Mouse (Mus musculus) fibroblast of lung, adult 2 months (primary cell): Measurements from ENCODE around the gene Ccdc126.
"Not testable (repeated sequence)": the region's sequence is repeated elsewhere in the genome, so short reads cannot be mapped to it uniquely, and the experiment has no call there.

Experiments
- DNase-seq: peaks from one replicate; pipeline ENCODE4 v3.0.0-alpha.2; 2011; ENCODE audit warnings: low read depth

Ccdc126 gene

DNA sequence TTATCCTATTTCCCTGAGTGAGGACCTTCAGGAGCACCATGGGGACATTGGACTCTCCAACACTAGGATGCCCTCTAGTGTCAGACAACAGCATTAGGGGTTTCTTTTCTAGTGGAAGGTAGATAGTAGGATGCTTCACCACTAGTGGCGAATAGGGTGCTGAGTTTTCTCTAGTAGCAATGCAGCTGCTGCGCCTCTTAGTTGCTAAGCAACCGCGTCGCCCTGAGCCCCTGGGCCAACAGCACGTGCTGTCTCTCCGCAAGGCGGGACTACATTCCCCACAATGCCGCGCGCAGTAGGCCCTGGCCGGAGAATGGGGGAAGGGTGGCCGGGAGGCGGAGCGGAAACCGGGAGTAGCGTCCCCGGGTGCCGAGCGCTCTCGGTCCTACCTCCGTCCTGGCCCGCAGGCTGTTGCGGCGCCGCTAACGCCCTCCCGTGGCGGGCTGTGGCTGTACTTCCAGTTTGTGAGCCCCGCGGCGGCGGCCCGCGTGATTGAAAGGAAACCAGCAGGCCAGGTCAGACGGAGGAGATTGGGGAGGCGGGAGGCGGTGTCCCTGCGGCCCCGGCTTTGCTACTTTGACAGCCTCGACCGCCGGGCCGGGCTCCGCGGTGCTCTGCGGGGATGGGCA lies at the start of gene Ccdc126:
Gene Ccdc126 (plus strand): TSS at position 309 of the 629 bp plus-strand sequence.
- DNase-seq, result peak; percentile 98

DNA sequence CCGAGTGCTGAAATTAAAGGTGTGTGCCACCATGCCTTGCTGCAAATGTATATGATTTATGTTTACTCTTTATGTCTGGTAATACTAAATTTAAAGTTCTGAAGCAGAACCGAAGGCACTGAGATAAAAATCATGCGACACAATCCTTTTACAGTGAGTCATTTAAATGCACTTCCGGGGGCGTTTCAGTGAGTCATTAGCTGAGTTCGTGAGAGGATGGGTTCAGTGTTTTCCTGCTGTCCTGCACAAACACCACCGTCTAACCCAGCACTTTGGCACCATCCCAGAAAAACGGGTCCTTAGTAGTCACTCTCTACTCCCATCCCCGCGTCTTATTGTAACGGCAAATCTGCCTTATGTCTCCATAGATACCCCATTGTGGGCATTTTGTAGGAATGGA lies 49.2 kb upstream of the Ccdc126 start:
- no peak for DNase-seq

DNA sequence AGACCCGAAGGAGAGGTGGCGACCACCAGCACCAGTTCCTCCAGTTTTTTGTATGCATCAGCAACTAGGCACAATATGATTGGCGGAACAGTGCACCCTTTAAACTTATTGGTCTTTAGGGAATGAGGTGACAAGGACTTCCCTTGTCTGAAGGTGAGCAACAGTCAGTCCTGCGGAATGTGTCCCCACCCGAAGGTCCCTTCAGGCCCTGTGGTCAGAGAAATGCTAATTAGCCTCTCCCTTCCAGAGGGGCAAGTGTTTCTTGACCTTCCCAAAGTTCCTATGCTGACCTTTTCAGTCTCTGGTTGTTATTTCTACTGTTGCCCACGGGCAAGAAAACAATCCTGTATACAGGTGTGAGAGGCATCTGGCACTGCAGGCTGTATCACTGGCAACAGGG lies 47.3 kb upstream of the Ccdc126 start:
- DNase-seq, result no peak

DNA sequence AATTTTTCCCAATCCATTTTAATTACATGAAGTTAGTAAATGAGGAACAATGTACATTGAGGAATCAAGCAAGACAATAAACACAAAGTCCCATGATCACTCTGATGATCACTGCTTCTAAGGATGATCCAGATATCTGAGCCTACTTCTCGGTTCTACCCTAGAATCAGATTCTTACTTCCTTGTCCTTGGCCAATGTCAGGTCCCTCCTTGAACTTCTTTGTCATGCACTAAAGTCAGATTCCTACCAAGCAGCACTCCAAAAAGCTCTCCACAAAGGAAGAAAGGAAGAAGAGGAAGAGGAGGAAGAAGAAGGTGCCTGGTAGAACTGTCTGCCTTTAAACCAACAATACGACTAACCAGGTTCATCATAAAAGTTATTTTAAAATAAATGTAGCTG lies 46.2 kb upstream of the Ccdc126 start:
- no peak for DNase-seq

DNA sequence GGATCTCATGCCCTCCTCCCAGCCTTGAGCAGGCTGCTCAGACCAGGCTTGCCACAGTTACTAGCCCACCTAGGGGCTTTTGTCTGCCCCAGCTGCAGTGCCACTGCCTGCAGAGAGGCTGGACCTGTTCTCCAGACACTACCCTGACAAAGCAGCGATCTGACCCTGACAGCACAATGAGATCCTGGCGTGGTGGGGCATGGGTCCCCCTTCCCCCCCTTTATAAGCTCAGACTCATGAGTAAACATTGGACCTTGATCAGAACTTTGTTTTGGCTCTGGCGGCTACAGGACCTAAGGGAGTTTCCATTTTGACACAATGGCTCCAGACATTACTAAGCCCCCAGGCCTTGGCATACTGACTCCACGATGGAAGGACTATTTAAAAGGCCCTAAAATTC lies 45.1 kb upstream of the Ccdc126 start:
- no peak for DNase-seq

DNA sequence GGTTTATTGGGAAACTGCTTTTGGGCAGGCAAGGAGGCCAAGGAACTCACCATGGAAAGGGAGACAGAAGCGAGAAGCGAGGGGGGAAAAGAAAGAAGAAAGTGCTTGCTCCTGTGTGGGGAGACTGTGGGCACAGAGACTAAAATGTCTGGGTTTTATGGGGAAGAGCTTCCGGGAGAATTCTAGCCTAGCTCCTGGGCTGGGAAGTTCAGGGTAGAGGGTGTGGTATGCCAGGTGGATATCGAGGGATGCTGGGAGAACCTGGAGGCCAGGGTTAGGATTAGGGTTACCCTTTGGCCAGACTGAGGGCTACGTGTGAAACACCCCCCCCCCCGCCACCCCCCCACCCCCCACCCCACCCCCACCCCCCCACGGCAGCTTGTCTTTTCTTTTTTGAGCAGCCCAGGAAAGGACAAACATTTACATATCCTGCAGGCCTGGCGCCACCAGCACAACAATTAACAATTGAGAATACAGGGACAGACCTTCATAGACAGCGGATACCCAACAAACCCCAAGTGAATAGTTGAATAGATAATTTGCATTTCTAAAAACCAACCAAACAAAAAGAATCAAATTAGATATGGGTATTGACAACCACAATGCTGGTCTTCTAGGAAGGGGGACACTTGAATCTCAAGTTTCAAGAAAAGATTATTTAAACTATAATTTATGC lies 44.5 kb upstream of the Ccdc126 start:
- no peak for DNase-seq

DNA sequence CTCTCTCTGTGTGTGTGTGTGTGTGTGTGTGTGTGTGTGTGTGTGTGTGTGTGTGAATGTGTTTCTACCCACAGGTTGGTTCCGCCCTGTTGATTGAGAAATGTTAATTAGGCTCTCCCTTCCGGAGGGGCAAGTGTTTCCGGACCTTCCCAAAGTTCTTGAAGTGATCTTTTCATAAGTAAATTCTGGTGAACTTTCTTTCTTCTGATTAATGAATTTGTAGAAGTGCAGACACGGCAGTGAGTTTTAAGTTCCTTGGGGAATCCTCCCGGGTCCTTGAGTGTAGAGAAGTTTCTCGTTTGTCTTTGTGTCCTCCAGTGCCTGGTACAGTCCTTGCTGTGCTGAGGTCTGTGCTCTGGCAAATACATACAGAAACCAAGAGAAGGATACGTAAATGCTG lies 43.8 kb upstream of the Ccdc126 start:
- no peak for DNase-seq

DNA sequence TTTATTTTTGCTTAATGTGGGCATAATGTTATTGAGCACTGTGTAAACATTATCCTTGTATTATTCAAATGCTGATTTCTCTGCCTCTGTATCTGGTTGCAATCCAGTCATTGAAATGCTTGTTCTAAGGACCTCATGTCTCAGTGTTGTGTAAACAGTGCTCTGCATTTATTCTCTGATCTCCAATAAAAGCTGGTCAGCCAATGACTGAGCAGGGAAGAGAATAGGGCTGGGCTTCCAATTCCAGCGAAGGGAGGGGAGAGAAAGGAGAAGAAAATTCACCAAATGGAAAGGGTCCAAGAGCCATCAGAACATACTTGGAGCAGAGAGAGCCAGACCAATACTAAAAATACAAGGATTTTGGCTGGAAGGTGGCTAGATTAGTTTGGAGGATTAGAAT lies 38.1 kb upstream of the Ccdc126 start:
- no peak for DNase-seq

DNA sequence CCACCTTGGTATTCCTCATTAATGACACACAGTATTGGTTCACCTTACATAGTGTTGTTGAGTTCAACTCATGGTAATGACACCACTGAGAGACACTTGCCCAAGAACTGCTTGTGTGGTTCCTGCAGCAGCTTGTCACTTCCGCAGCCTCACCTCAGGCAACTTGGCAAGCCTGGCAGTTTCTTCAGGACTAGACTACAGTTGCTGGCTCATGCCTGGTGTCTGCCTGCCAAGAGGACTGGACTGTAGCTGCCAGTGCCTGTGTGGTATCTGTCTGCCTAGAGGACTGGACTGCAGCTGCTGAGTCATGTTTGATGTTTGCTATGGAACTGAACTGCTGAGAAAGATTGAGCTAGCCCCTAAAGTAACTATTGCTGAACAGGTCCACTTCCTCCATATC lies 37.0 kb upstream of the Ccdc126 start:
- DNase-seq, result peak; percentile 89

DNA sequence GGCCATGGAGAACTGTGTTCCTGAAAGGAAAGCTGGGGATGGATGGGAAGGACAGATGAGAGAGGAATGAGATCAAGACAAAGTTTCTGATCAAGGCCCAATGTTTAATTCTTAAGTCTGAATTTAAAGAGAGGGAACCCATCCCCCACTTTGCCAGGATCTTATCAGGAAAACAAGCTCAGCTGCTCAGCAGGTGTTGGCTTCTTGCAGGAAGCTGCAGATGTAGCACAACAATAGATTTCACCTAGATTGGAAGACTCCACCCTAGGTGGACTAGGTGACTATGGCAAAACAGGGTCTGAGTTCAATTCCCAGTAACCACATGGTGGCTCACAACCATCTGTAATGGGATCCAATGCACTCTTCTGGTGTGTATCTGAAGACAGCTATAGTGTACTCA lies 20.8 kb upstream of the Ccdc126 start:
- DNase-seq, result no peak

DNA sequence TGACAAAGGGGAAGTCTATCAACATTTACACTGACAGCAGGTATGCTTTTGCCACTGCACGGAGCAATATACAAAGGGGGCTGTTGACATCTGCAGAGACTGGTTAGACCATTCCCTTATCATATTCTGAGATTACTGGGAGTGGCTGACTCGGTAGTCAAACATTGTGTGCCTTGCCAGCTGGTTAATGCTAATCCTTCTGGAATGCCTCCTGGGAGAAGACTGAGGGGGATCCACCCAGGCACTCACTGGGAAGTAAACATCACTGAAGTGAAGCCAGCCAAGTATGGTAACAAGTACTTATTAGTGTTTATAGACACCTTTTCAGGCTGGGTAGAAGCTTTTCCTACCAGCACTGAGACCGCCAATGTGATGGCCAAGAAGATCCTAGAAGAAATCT lies 4.3 kb upstream of the Ccdc126 start:
- DNase-seq, result not testable (repeated sequence)

DNA sequence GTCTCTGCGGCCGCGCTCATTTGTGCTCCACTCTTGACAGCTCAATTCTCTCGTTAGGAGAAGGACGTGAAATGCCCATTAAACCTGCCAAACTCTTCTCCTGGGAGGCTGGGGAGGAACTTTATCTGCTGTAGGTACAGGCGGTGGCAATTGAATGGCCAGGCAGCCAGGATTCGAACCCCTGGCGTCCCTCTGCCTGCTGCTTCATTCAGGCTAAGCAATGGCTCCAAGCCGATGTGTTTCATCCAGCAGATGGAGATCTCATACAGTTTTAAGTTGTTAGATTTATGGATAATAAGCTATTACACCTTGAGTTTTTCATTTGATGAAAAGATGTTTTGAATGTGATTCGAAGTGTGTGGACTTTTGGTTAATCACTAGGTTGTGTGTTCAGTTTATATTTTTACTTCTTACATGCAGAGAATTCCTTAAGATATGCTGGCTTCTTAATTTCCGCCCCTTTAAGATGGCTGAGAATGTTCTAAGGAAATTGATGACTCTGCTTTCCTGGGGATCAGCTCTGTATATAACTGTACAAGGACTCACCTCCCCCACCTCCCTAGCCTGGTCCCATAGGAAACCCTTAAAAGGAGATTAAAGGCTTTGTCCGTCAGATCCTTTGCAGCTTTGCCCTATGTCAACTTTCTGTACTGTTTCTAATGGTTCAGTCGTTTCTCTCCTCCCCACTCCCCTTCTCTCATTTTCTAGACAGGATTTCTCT lies 681 bp downstream of the Ccdc126 start:
- peak; percentile 26 for DNase-seq

DNA sequence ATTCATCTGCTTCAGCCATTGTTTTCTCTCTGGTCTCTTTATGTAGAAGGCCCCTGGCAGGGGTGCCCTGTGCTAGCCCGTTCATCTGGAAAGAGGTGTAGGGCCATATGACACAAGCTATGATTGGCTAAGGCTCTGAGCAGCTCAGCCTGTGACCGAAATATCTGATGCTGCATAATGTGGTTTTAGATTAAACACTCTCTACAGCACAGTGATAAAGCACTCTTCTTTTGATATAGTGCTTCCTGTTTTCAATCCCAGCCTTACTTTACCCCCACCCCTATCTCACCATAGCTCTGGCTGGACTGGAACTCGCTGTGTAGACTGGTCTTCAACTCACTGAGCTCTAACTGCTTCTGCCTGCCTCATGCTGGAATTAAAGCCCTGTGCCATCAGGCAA lies 2.3 kb downstream of the Ccdc126 start:
- no peak for DNase-seq

DNA sequence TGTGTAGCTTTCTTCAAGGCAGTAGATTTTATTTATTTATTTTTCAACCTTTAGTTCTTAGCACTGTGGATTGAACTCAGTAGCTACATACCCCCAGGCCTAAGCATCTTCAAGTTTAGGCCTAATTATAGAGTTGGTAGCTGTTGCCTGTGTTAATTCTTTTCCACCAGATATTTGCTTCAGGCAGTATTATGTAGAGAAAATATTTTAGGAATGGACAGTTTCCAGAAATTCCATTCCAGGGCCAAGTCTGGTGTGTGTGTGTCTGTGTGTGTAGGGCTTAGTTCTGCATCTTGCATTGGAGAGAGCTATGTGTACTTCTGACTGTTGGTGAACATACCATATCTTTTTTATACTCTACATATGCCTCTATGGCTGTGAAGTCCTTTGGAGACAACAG lies 3.0 kb downstream of the Ccdc126 start:
- DNase-seq, result no peak

DNA sequence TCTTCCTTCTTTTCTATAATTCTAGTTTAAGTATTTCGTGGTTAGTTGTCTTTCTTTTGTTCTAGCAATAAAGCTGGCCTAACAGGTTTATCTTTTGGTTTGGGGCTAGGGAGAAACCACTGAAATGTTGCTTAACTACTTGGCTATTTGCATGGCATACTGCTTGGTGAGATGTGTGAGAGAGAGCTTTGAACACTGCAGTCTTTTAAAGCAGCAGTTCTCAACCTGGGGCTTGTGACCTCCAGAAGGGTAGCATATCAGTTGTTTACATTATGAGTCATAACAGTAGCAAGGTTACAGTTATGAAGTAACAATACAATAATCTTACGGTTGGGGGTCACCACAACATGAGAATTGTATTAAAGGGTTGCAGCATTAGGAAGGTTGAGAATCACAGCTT lies 3.9 kb downstream of the Ccdc126 start:
- DNase-seq, result no peak

DNA sequence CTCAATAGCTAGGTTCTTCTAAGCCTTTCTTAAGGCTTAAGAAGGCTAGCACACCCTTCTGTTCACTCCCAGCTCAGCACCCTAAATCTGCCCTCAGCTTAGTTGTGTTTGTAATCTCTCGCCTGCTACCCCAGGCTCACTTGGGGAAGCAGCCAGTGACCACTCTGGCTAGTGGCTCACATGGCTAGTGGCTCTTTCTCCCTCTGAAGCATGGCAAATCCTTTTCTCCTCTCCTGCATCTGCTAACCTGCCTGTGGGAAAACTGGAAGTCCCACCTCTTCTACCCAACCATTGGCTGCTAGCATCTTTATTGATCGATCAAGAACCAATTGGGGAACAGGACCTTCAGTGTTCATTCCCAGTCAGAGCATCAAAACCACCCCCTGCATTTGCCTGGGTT lies 5.5 kb downstream of the Ccdc126 start:
- DNase-seq, result no peak

DNA sequence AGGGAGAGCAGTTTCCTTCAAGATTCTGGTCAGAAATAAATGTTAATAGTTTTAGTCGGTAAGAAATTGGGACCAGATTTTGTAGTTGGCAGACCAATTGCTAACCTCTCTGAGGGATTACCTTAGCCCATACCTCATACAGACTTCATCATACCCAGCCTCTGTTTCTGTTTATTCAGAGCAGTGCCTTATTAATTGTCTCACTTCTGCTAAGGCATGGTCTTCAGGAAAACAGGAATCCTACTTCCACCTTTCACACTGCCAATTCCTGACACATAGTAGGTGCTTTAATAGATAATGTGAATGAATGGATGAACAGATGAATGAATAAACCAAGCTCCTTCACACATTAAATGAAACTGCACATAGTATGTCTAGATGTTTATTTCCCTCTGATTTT lies 6.2 kb downstream of the Ccdc126 start:
- DNase-seq, result no peak

DNA sequence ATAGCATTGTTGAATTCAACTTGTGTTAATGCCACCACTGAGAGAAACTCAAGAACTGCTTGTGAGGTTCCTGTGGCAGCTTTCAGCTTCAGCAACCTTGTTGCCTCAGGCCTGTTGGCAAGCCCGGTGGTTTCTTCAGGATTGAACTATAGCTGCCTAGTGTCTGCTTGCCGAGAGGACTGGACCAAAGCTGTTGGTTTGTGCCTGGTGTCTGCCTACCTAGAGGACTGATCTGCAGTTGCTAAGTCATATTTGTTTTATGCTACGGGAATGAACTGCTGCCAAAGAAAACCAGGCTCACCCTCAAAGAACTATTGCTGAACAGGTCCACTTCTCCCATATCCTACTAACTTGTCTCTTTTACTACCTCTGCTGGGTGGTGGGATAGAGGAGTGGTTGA lies 7.8 kb downstream of the Ccdc126 start:
- DNase-seq, result no peak

DNA sequence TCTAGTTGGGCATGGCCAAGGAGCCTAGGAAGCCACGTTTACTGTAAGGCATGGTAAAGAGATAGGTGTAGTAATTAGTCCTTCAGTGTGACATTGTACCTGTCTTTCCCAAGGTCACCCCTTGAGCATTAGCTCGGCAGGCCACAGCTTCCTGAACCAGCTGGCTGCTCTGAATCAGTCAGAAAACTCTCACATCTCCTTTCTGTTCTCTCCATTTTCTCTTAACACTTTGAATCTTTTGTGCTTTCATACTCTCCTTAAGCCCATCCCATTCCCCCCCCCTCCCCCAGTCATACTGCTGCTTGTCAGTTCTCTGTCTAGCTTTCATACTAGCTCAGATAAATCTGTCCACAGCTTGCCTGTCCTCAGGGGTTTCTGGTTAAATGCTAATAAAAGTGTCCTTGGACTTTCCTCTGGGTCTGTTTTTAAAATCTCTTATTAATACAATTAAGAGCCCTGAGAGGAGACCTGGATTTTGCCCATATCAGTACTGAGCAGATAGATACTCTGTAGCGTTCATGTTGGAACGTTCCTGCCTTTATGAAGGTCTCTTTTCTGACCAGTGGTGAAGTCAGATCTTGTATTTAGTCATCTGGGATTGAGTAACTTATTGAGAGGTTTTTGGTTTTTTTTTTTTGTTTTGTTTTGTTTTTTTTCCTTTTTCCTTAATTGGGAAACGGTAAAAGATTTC lies 12.4 kb downstream of the Ccdc126 start:
- DNase-seq, result no peak

DNA sequence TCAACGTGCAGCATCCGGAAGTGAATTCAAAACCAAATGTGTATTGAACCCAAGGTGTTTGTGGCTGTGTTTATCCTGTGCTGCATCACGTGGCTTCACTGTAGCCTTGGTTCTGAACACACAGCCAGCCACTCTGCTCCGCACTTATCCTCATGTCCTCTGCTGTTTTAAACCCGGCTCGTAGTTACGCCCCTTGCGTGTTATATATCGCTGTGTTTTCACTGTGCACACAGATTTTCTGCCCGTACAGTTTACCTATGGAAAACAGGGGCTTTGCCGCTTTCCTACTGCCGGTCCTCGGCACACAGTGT lies 12.9 kb downstream of the Ccdc126 start:
- DNase-seq, result no peak

DNA sequence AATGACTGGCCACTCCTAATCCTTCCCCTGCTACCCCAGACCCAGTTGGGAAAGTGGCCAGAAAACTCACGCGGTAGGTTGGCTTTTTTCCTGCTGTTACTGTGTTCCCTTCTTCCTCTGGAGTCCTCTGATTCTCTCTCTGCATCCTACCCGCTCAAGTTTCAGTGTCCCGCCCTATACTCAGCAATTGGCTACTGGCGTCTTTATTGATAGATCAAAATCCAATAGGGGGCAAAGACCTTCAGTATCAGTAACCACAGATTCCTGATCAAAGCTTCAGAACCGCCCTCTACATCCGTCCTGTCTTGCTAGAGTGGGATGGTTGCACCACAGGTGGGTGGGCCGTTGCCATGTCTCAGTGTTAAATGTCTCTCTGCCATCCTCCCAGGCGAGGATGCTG lies 19.5 kb downstream of the Ccdc126 start:
- no peak for DNase-seq

DNA sequence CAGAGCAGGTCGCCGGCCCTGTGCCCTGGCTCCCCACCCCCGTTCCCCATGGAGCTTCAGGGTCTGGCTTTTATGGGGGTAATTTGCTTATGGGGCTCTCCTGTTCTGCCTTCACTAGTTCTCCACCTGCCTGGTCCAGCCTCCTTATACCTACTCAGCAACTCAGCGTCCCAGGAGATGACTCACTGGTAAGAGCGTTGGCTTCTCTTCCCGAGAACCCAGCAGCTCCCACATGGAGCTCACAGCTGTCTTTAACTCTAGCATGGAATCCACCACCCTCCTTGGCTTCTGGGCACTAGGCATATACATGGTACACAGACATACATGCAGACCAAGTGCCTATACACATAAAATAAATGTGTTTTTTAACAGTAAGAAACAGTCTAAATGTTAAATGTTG lies 20.1 kb downstream of the Ccdc126 start:
- no peak for DNase-seq
